Mouse (Mus musculus): ENCODE results near the gene Fam78a. TPM values are rescaled to one million over a fixed set of nuclear protein-coding genes. Genes with fewer than 3 reads are reported as not detected.

Fam78a gene
- polyA plus RNA-seq, 1 experiment from 2014 or later: 2.9 TPM

DNA sequence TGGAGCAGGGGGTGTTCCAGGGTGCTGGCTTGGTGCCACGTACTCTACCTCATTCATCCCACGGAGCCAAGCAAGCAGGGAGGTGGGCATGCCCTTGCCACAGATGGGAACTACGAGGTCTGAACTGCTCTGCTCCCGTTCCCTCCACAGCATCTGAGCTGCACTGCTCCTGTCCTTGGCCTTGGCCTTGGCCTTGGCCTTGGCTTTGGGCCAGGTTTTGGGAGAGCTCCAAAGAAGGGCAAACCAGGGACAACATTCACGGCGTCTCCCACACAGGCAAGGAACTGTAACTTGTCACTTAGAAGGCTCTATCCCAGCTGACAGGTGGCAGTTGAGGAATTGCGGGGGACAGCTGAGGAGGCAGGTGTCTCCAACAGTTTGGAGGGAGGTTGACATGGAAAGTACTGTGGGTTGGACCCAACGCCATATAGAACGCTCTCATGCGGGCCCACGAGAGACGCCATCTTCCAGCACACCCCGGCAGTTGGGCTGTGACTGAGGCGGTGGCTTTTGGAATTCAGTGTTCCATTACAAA, 5.4 kb downstream of the Fam78a start:
- no peak overlapping the region for H3K4me3 ChIP-seq
- H3K27me3 ChIP-seq (replicated peaks): peaks cover 29% of the 10 kb centered on the region
- H3K27ac ChIP-seq: no peak overlapping the region
- no peak for ATAC-seq (ENCODE audit: low FRiP score, low read depth)
- H3K4me2 ChIP-seq (replicated peaks): no peak overlapping the region
- H3K9me3 ChIP-seq: no peaks in the 10 kb centered on the region
- no peak overlapping the region for H3K9ac ChIP-seq
- peaks cover 26% of the 10 kb centered on the region for H3K4me1 ChIP-seq
- 93% methylated on average over 14 of the region's 14 CpGs for WGBS
- H3K36me3 ChIP-seq: no peaks in the 10 kb centered on the region

DNA sequence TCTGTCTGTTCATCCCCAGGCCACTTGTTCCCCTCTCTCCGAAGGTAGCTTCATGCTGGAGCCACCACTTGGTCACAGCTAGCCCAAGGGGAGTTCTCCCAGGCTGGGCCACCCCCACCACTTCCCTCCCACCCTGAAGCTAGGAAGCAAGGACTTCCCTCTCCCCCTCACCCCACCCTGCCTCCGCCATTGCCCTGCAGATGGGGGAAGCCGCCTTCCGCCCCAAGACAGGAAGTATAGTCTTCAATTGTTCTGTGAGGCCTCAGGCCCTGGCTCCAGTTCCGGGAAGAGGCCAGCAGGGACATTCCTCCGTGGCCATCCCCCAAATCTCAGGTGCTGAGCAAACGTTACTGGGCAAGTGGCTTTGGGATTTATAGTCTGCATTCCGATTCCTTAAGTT, 6.1 kb downstream of the Fam78a start:
- no peak overlapping the region for H3K4me3 ChIP-seq
- no peaks in the 10 kb centered on the region for H3K9me3 ChIP-seq
- no peak for ATAC-seq (ENCODE audit: low FRiP score, low read depth)
- 55% methylated on average over 8 of the region's 8 CpGs for WGBS
- no peak overlapping the region for H3K4me2 ChIP-seq (replicated peaks)
- H3K27me3 ChIP-seq (replicated peaks): peaks cover 21% of the 10 kb centered on the region
- no peak overlapping the region for H3K9ac ChIP-seq
- no peak overlapping the region for H3K27ac ChIP-seq
- peaks cover 18% of the 10 kb centered on the region for H3K4me1 ChIP-seq
- H3K36me3 ChIP-seq: no peaks in the 10 kb centered on the region

DNA sequence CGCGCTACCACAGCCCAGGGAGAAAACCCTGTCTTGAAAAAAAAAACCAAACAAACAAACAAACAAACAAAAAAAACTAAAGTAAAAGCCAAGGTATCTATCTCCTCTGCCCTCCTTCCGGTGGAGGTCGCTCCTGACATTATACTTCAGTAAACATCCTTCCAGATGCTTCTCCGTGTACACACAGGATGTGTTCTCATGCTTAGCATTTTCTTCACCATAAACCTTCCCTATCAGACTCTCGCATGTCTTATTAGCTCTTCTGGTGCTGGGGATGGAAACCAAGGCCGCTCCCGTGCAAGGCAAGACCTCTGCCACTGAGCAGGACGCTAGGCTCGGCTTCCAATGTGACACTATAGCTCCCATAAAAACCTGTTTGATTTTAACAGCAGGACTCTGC, 6.9 kb downstream of the Fam78a start:
- Histone ChIP-seq H3K27me3 (replicated peaks) (peaks cover 14% of the 10 kb centered on the region), H3K4me3 (no peak overlapping the region), H3K4me2 (replicated peaks) (no peak overlapping the region), H3K4me1 (peaks cover 12% of the 10 kb centered on the region), H3K9ac (no peak overlapping the region), H3K27ac (no peak overlapping the region), H3K9me3 (no peaks in the 10 kb centered on the region), H3K36me3 (no peaks in the 10 kb centered on the region)
- WGBS: 78% methylated on average over 10 of the region's 10 CpGs
- ATAC-seq (ENCODE audit: low FRiP score, low read depth): no peak

DNA sequence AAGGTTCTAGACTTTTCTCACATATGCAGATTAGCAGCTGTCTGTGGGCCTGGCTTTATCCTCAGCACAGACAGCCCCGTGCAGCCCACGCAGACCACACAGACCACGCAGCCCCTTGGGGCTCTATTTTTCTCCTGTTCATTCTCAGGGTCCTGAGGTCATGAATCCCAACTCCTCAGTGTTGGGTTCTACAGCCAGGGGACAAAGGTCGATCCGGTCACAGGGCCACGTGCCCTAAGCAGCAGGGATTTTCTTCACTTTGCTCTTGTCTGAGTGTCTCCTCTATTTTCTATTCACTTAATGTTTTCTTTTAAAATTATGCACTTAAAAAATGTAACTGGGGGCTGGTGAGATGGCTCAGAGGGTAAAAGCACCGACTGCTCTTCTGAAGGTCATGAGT, 9.3 kb downstream of the Fam78a start:
- H3K27me3 ChIP-seq (replicated peaks): no peaks in the 10 kb centered on the region
- no peaks in the 10 kb centered on the region for H3K9me3 ChIP-seq
- no peaks in the 10 kb centered on the region for H3K36me3 ChIP-seq
- no peak for ATAC-seq (ENCODE audit: low FRiP score, low read depth)
- no peak overlapping the region for H3K9ac ChIP-seq
- no peak overlapping the region for H3K27ac ChIP-seq
- H3K4me2 ChIP-seq (replicated peaks): no peak overlapping the region
- H3K4me1 ChIP-seq: peaks cover 5% of the 10 kb centered on the region; the same call in 1 of the 2 replicates
- 69% methylated on average over 7 of the region's 7 CpGs for WGBS
- no peak overlapping the region for H3K4me3 ChIP-seq

DNA sequence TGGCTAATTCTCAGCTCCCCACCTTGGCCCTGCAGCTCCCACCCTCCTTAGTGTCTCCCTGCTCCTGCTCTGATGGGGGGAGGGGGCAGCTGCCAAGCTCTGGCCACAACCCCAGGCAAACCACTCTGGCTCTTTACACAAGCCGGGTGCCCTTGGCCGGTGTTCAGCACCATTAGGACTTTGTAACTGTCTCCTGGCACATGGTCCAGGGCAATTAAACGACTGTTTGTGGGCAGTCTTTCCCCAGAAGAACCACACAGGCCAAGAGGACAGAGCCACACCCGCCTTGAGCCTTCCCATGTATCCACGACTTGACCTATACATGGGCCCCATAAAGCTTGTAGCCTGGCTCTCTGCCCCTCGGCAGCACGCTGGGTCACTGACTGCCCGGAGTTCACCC, 10.3 kb downstream of the Fam78a start:
- no peak overlapping the region for H3K27ac ChIP-seq
- no peak for ATAC-seq (ENCODE audit: low FRiP score, low read depth)
- no peaks in the 10 kb centered on the region for H3K36me3 ChIP-seq
- no peaks in the 10 kb centered on the region for H3K9me3 ChIP-seq
- 66% methylated on average over 8 of the region's 8 CpGs for WGBS
- H3K4me1 ChIP-seq: peaks cover 5% of the 10 kb centered on the region; the same call in 1 of the 2 replicates
- H3K9ac ChIP-seq: no peak overlapping the region
- 0 out of 2 replicates have a peak, but pooled peaks cover 2% of the 10 kb centered on the region for H3K27me3 ChIP-seq (replicated peaks)
- H3K4me3 ChIP-seq: no peak overlapping the region
- H3K4me2 ChIP-seq (replicated peaks): no peak overlapping the region

- H3K4me1 ChIP-seq: no peaks in the 10 kb centered on the region
- H3K9ac ChIP-seq: no peak overlapping the region
- no peaks in the 10 kb centered on the region for H3K36me3 ChIP-seq
- ATAC-seq (ENCODE audit: low FRiP score, low read depth): no peak
- H3K9me3 ChIP-seq: no peaks in the 10 kb centered on the region
- H3K27ac ChIP-seq: no peak overlapping the region
- H3K4me2 ChIP-seq (replicated peaks): no peak overlapping the region
- peaks cover 16% of the 10 kb centered on the region; the same call in 1 of the 2 replicates for H3K27me3 ChIP-seq (replicated peaks)
- no peak overlapping the region for H3K4me3 ChIP-seq
- WGBS: 93% methylated on average over 10 of the region's 10 CpGs
Measured at GRCm38 (mm10) chr2:32070747-32071146, 13.9 kb downstream of the Fam78a start.

DNA sequence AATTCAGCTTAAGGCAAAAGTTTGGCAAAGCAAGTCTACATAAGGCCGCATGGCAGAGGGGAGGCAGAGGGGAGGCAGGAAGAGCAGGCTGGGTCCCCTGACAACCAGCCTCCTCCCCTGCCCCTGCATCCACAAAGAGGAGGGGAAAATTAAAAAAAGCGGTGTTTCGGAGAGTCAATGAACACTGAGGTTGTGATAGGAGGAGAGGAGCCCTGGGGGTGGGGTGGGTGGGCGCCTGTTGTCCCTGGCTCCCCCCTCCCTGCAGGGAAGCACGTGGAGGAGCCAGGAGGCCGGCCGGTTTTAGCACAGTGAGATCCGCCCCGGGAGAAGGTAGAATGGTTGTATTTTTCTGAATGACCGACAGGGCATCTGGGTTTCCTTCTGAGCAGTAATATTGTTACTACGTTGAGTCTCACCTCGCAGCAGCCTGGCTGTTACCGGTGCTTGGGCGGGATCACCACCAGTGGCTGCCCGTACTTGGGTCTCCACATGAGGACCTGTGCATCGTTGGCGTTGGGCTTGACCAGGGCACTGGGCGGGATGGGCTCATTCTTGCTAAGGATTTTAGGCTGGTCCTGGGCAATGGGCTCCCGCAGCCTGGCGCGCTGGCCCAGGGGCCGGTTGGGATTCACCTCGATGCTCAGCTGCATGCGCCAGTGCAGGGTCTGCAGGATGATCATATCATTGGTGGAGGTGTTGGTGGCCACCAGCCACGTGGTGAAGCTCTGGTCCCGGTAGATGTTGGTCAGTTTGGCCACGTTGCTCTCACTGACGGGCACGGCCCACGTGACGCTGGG, 15.6 kb downstream of the Fam78a start:
- Histone ChIP-seq H3K9me3 (no peaks in the 10 kb centered on the region), H3K9ac (no peak overlapping the region), H3K4me3 (no peak overlapping the region), H3K36me3 (no peaks in the 10 kb centered on the region), H3K27me3 (replicated peaks) (peaks cover 16% of the 10 kb centered on the region; the same call in 1 of the 2 replicates), H3K27ac (no peak overlapping the region), H3K4me1 (no peaks in the 10 kb centered on the region; the same call in 1 of the 2 replicates), H3K4me2 (replicated peaks) (peak overlapping the region; percentile 24)
- 53% methylated on average over 31 of the region's 31 CpGs for WGBS
- ATAC-seq (ENCODE audit: low FRiP score, low read depth): no peak

GRCm38 (mm10) chr2:32066005-32066404, 18.7 kb downstream of the Fam78a start:
- Histone ChIP-seq H3K9me3 (no peaks in the 10 kb centered on the region), H3K4me3 (no peak overlapping the region), H3K9ac (no peak overlapping the region), H3K36me3 (no peaks in the 10 kb centered on the region), H3K27ac (no peak overlapping the region), H3K4me1 (no peaks in the 10 kb centered on the region; the same call in 1 of the 2 replicates), H3K27me3 (replicated peaks) (peaks cover 16% of the 10 kb centered on the region; the same call in 1 of the 2 replicates), H3K4me2 (replicated peaks) (no peak overlapping the region)
- ATAC-seq (ENCODE audit: low FRiP score, low read depth): no peak
- 88% methylated on average over 4 of the region's 4 CpGs for WGBS

DNA sequence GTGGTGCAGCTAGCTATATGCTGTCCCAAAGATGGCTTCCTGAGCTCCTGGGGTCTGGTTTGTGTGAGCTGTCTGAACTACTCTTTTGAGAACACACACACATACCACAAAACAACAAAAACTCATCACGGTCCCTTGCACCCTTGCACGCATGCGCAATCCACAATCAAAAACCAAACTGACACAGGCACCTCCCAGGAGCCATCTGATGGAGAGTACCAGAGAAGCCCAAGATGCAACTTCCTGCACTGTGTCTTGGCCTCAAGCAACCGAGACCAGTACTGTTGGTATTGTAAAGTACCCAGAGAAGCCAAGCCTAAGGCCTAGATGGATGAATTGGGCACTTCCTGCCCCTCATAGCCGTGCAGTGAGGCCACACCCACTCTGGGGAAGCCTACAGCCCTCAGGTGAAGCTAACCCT, 19.3 kb downstream of the Fam78a start:
- 79% methylated on average over 5 of the region's 5 CpGs for WGBS
- H3K4me2 ChIP-seq (replicated peaks): no peak overlapping the region
- H3K27me3 ChIP-seq (replicated peaks): peaks cover 16% of the 10 kb centered on the region; the same call in 1 of the 2 replicates
- H3K9me3 ChIP-seq: no peaks in the 10 kb centered on the region
- H3K36me3 ChIP-seq: no peaks in the 10 kb centered on the region
- no peak overlapping the region for H3K9ac ChIP-seq
- no peaks in the 10 kb centered on the region; the same call in 1 of the 2 replicates for H3K4me1 ChIP-seq
- ATAC-seq (ENCODE audit: low FRiP score, low read depth): no peak
- H3K27ac ChIP-seq: no peak overlapping the region
- no peak overlapping the region for H3K4me3 ChIP-seq

DNA sequence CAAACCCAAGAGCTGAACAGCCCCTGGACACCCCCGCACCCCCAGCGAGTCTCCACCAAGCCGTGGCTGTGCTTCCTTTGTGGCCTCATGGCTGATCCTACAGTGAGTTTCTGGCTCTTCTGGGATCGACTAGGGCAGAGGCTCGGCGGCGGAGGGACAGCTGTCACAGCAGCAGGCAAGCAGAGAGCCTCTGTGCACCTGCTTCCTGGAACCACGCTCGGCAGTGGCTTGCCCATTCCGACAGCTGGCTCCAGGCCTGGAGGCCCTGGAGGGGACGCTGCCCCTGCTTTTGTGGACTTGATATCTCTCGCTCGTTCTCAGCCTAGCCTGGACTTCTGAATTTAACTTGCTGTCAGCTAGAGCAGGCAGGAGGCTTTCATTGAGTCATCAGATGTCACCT, 19.7 kb downstream of the Fam78a start:
- Histone ChIP-seq H3K27ac (no peak overlapping the region), H3K27me3 (replicated peaks) (peaks cover 16% of the 10 kb centered on the region; the same call in 1 of the 2 replicates), H3K4me1 (no peaks in the 10 kb centered on the region; the same call in 1 of the 2 replicates), H3K36me3 (no peaks in the 10 kb centered on the region), H3K4me2 (replicated peaks) (no peak overlapping the region), H3K4me3 (no peak overlapping the region), H3K9ac (no peak overlapping the region), H3K9me3 (no peaks in the 10 kb centered on the region)
- no peak for ATAC-seq (ENCODE audit: low FRiP score, low read depth)
- whole genome bisulfite sequencing: 67% methylated on average over 13 of the region's 13 CpGs

- no peak for ATAC-seq (ENCODE audit: low FRiP score, low read depth)
- Histone ChIP-seq H3K27ac (no peak overlapping the region), H3K4me2 (replicated peaks) (no peak overlapping the region), H3K36me3 (no peaks in the 10 kb centered on the region), H3K4me1 (no peaks in the 10 kb centered on the region; the same call in 1 of the 2 replicates), H3K4me3 (no peak overlapping the region), H3K9me3 (no peaks in the 10 kb centered on the region), H3K9ac (no peak overlapping the region), H3K27me3 (replicated peaks) (peaks cover 6% of the 10 kb centered on the region; the same call in 1 of the 2 replicates)
- WGBS: 87% methylated on average over 7 of the region's 7 CpGs
Measured at GRCm38 (mm10) chr2:32063451-32064151, 21.1 kb downstream of the Fam78a start.

Measured in neural tube, embryonic 12.5 days (tissue).